Mouse (Mus musculus): ENCODE results near the gene Duox1.

- TF ChIP-seq CTCF (IDR thresholded peaks at IDR 0.05; ENCODE audit: extremely low read depth, insufficient read length, insufficient replicate concordance, low read depth, low read length) (no peak), POLR2A (IDR thresholded peaks at IDR 0.05; ENCODE audit: low read depth, low read length) (no peak)
Measured at GRCm38 (mm10) chr2:122305097-122305892, 10.2 kb upstream of the Duox1 start.

All from small intestine, adult 2 months (tissue).